Mouse (Mus musculus) lung, postnatal 14 days (tissue): ENCODE results near the gene Fsip1.
"Not testable (repeated sequence)": the region's sequence is repeated elsewhere in the genome, so short reads cannot be mapped to it uniquely, and the experiment has no call there.

Experiments used
- DNase-seq: peaks from one replicate; pipeline ENCODE4 v3.0.0; 2021

Fsip1 gene

DNA sequence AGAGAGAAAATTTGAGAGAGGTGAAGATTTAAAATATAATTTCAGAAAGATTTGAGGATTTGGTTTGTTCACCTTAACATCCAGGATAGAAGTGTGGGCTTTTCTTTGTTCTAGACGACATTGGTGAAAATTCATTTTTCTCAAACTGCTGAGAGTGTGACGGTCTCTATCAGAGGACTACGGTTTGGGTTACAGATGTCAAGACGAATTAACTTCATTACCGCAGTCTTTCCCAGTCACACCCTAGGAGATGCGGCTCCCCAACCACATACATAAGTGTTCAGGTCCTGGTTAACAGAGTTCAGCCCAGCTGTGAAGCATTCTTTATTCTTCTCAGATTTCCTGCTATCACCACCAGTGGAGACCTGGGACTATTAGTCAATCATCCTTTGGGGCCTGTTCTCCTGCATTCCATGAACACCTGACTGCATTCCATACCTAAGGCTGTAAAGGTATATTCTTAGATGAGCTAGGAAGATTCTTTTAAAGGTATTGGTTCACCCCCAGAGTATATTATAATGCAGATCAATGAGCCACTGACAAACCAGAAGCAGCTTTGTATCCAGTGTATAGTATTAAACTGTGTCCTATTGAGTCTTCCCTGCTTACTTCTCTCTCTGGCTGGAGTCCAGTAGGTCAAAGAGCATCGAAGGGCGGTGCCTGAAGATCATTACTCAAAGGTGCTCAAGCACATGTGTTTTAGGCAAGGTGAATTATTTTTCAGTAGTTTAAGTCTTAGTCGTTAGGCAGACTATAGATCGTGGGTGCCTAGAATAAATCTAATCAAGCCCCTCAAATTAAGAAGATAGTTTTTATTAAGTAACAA, 82.0 kb downstream of the Fsip1 start:
- no peak for DNase-seq

GRCm38 (mm10) chr2:118168225-118168624, 88.5 kb downstream of the Fsip1 start:
- DNase-seq: no peak

- no peak for DNase-seq
These were observed 89.0 kb downstream of the Fsip1 start for GRCm38 (mm10) chr2:118167731-118168130.

DNA sequence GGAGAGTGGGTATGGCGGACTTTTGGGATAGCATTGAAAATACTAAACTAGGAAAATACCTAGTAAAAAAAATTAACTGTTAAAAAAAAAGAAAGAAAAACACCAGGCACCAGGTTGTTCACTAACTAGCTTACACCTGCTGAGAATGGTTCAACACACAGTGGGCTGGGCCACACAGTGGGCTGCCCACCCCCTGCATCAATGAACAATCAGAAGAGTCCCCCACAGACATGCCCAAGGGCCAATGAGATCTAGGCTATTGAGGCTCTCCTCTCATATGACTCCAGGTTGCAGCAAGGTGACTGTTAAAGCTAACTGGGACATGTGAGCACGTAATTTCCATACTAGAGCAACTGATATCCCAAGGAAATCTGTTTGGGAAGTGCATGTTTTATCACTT, 91.1 kb downstream of the Fsip1 start:
- DNase-seq: no peak

- no peak for DNase-seq
These were observed 92.6 kb downstream of the Fsip1 start for GRCm38 (mm10) chr2:118164137-118164536.

DNA sequence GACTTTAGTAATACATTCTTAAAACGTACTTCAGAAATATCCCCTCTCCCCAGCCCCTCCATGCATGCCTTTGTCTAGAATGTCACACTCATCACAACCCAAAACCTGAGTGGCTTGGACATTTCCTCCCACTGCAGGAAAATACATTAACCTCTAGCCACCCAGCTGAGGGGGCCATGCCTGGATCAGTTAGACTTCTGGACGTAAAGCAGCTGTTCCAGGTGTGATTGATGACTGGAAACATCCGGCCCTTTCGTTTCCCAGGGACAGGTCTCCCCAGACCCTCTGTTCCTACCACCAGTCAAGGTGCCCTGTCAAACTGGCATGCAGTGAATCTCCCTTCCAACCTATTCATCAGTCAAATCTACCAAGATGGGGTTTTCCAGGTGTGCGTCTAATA, 94.3 kb downstream of the Fsip1 start:
- no peak for DNase-seq

DNA sequence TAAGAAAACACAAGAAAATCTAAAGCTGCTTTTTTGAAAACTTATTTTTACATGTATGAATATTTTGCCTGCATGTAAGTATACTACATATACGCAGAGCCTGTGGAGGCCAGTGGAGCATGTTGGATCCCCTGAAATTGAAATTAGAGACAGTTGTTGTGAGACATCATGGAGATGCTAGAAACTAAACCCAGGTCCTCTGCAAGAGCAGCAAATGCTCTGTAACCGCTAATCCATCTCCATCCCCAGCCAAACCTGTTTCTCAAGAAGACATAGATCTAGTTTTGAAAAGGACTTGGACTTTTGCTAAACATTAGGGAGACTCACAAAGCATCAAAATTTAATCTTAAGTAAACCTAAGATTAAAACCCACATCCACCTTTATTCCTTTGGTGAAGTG, 95.8 kb downstream of the Fsip1 start:
- no peak for DNase-seq

- no peak for DNase-seq
These were observed 96.2 kb downstream of the Fsip1 start for GRCm38 (mm10) chr2:118160547-118160946.

DNA sequence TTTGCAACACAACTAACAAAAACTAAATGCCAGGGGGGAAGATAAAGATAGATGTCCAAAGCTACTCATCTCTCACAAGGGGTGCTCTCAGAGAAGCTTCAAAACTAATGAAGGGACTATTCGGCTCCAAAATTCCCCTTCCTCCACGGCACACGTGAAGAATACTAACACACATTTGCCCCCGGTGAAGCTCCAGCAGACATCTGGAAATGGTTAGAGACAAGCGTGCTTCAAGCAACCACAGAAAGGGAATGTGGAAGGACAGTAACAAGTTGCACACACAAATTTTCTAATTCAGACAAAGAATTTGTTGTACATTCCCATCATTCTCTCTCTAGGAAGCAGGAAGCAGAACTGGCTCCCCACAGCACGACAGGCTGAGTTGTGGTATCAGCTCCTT, 97.6 kb downstream of the Fsip1 start:
- no peak for DNase-seq

- DNase-seq: no peak
These were observed 98.7 kb downstream of the Fsip1 start for GRCm38 (mm10) chr2:118158095-118158494.

DNA sequence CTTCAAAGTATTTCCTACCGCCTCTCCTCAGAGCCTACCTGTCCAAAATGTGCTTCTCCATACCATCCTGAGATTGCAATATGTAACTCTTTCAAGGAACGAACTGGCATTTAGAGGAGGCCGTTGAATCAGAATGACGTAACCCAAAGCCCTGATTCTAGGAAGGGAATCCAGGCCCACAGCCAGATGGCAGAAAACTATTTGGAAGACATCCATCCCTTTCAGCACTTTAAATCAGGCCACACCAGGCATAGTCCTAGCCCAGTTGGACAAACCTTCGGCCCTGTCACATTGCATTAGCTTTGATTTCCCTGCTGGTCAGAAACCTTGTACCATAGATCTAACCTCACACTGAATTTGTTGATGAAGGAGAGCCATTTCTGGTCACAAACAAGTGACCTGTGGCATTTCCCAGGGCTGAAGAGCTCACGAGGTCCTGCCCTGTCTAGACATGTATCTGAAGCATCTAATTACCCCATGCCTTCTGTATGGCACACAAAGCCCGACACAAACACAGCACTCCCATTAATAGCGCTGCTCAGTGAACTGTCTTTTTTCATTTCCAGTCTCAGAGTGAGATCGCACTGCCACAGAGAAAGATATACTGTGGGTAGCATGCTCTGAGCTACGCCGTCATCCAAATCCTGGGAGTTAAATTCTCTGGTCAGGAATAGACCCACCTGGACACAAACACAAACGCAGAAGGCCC, 106.8 kb downstream of the Fsip1 start:
- peak; percentile 73 for DNase-seq

- DNase-seq: peak; percentile 23
These were observed 108.2 kb downstream of the Fsip1 start for GRCm38 (mm10) chr2:118148321-118149142.

- DNase-seq: not testable (repeated sequence)
These were observed 109.0 kb downstream of the Fsip1 start for GRCm38 (mm10) chr2:118147749-118148148.

DNA sequence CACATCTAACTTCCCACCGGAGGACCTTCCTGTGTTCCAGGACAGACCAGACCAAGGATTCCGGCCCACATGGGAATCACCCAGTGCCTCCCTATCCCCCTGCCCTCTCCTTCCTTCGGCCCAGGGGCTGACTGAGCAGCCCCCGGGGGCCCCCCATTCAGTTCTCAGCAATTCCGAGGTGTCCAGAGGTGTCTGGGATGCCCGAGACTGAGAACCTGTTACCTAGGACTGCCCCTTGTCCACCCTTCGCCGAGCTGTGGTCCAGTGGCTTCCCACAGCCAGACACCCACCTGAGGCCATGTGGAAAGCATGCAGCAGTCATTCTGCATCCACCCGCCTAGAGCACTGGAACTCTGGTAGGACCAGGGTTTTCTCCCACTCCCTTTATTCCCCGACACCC, 115.1 kb downstream of the Fsip1 start:
- no peak for DNase-seq

DNA sequence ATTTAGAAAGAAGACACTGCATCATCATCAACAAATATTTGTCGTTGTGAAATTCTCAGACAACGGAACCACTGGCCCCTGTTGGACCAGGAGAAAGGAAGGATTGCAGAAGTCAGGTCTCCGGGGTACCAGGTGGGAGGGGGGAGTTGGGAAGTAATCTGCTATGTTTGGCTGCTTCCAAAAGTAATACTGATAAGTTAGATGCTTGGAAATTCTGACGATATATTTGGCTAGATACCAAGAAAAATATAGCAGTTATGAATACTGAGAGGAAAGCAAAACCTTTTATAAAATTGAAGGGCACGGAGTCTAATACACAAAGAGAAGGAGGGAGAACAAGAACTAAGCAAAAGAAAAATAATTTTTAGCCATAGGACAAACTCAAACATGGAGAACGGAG, 117.5 kb downstream of the Fsip1 start:
- DNase-seq: no peak

- no peak for DNase-seq
These were observed 119.0 kb downstream of the Fsip1 start for GRCm38 (mm10) chr2:118137776-118138175.

GRCm38 (mm10) chr2:118137071-118137470, 119.7 kb downstream of the Fsip1 start:
- DNase-seq: no peak

DNA sequence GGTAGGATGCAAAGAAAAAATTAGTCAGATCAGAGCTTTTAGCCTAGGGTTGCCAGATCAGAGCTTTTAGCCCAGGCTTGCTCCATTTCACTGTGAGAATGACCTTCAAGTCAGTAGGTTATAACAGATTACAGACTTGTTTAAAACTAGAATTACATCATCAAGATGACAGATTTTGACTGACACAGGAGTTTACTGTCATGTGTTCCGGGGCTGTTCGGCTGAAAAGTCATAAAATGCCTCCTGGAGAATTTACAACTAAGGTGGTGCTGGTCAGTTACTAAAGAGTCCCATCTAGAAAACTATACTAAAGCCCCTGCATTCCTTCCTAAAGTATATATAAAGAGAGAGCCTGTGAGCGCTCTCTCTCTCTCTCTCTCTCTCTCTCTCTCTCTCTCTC, 128.5 kb downstream of the Fsip1 start:
- DNase-seq: no peak

DNA sequence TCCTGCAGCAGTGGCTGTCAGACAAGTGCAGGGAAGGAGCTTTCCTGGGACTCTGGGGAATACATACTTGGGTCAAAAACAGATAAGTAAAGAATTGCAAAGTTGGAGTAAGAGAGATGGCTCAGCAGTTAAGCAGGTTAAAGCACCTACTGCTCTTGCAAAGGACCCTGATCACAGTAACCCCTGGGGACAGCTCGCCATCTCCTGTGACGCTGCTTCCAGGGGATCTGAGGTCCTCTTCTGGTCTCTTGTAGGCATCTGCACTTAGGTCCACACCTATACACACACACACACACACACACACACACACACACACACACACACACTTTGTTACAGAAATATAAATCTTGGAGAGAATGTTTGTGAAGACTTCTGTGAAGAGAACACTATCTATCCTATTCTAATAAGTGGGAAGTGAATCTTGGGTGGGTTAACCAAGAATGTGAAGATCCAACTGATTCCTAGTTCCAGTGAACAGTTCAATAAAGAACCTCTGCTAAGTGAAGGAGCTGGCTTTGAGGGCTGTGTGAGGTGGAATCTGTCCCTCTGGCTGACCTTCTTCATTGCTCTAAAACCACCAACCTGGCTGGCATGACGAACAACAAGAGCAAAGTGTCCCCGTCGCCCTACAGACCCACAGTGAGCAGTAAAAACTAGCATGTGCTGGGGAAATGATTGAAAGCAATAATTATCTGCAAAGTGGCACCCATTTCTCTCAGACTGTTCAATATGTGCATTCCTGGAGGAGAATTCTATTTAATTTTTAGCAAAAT, 129.1 kb downstream of the Fsip1 start:
- DNase-seq: no peak

GRCm38 (mm10) chr2:118125943-118126470, 130.8 kb downstream of the Fsip1 start:
- no peak for DNase-seq

- DNase-seq: no peak
These were observed 131.4 kb downstream of the Fsip1 start for GRCm38 (mm10) chr2:118125211-118125939.

DNA sequence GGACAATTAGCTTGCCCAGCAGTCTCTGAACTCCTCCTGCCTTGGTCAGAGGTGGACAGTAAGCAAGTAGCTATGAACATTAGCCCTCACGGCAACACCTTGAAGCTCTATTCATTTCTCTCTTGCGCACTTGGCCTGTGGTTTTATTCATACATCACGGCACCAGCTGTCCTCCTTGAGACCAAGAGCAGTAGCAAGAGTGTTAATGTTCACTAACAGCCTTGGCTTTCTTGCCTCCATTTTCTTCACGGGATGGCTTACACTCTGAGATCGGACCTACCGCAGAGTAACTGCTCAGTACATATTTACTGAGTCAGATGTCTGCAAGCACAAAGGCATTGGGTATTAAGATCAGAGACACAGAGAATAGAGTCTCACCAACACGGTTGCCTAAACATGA, 132.3 kb downstream of the Fsip1 start:
- no peak for DNase-seq
